Mouse (Mus musculus) thymus, postnatal 10 days (tissue): ENCODE data around the gene Ehmt2.
"Not testable (repeated sequence)": the region's sequence is repeated elsewhere in the genome, so short reads cannot be mapped to it uniquely, and the experiment has no call there.

Experiments
- DNase-seq, 2 experiments: peaks; one replicate each; pipeline ENCODE4 v3.0.0; 2021; ENCODE audit warnings: low spot score in 2 of 2

Ehmt2 gene

DNA sequence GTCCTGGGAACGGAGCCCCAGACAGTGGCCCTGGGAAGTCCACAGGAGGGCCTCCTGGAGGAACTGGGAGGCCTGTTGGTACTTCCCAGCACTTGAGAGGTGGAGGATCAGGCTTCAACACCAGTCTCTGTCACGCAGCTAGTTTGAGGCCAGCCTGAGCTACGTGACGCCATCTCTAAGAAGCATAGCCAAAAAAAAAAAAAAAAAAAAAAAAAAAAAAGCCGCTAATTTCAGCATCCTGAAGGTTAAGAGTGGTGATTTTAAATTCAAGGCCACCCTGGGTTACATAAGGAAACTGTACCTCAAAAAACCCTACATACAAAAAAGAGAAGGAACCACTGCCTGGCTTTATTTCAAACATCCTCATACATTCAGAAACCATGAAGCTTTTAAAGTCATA lies 26.0 kb downstream of the Ehmt2 start:
- no peak for DNase-seq

DNA sequence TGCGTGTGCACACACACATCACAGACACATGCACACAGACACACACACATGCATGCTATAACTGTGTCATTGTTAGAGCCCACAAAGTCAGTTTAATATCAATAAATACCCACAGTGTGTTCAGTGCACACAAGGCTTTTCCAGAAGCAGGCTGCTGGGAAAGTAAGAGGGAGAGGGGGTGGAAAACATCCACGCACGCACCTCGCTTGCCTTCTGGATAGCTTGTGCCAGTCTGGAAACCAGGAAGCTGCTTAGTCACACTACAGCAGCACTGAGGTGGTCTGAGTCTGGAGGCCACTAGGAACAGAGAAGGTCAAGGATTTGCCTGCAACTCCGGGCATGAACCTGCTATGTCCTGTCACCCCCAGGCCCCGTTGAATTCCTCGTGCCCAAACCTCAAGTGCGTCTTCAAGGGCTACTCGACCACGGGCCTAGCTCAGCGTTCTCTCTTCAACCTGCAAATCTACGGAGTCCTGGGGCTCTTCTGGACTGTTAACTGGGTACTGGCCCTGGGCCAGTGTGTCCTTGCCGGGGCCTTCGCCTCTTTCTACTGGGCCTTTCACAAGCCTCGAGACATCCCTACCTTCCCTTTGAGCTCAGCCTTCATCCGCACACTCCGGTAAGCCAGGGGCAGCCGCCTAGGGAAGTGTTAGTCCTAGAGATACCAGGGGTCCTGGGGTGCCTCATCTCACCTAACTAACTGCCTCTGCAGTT lies 29.2 kb downstream of the Ehmt2 start:
- no peak for DNase-seq

DNA sequence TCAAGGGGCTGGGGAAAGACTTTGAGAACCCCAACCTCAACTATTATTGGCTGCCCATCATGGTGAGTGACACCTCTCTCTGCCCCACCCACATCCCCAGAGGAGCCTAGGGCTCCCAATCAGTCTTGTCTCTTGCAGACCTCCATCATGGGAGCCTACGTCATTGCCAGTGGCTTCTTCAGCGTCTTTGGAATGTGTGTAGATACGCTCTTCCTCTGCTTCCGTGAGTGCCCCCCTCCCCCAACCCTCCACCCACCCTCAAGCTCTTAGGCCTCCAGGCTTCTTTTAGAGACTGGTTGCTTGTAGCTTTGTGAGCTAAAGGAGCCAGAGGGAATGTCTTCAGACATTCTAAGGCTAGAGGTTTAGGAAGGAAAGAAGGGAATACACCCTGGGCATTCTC lies 30.6 kb downstream of the Ehmt2 start:
- DNase-seq, result no peak

DNA sequence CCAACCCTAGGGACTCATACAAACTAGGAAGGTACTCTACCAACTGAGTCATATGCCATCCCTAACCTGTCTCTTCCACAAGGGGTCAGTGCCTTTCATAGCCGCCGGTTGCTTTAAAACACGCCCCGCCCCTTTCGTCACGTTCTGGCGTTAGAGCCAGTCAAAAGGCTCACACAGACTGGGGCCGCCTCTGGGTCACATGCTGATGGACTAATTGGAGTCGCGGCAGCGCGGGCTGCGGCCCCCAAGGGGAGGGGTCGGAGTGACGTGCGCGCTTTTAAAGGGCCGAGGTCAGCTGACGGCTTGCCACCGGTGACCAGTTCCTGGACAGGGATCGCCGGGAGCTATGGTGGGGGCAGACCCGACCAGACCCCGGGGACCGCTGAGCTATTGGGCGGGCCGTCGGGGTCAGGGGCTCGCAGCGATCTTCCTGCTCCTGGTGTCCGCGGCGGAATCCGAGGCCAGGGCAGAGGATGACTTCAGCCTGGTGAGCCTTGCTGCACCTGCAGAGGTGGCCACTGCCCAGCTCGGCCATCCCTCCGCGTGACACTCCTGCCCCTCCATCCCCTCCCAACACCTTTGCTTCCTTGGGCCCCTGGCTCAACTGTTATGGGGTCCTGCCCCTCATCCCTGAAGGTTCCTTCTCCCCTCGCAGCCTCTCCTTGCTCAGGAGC lies 32.9 kb downstream of the Ehmt2 start, which contains the start of gene Neu1:
TSS of gene Neu1 (plus strand) at position 193 of the 674 bp plus-strand sequence.
- DNase-seq, result peak; percentile 91 to 93

DNA sequence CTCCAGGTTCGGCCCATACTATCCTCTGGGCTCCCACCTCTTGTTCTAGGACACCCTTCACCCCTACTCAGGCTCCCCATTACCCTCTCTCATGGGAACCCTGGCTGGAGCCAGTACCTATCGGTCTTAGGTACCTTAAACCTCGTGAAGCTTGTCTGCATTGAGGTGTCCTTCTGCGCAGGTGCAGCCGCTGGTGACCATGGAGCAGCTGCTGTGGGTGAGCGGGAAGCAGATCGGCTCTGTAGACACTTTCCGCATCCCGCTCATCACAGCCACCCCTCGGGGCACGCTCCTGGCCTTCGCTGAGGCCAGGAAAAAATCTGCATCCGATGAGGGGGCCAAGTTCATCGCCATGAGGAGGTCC lies 33.4 kb downstream of the Ehmt2 start:
- DNase-seq, result peak; percentile 35 to 50

DNA sequence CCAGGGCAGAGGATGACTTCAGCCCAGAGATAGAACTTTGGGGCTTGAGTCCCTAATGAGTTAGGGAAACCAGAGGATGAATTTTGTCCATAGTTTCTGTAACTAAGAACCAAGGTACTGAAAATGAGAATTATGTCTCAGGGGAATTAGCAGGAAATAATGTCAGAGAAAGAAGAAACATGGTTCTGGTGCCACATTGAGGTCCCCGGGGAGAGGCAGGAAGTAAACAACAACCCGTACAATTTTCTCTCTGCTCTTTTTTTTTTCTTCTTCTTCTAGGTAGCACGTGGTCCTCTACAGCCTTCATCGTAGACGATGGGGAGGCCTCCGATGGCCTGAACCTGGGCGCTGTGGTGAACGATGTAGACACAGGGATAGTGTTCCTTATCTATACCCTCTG lies 34.0 kb downstream of the Ehmt2 start:
- DNase-seq, result no peak

DNA sequence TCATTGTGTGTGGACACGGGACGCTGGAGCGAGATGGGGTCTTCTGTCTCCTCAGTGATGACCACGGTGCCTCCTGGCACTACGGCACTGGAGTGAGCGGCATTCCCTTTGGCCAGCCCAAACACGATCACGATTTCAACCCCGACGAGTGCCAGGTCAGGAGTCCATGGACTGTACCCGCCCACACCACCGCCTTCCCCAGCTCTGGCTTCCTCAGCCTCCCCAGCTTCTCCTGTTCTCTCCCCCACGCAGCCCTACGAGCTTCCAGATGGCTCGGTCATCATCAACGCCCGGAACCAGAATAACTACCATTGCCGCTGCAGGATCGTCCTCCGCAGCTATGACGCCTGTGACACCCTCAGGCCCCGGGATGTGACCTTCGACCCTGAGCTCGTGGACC lies 35.8 kb downstream of the Ehmt2 start:
- DNase-seq, result no peak

DNA sequence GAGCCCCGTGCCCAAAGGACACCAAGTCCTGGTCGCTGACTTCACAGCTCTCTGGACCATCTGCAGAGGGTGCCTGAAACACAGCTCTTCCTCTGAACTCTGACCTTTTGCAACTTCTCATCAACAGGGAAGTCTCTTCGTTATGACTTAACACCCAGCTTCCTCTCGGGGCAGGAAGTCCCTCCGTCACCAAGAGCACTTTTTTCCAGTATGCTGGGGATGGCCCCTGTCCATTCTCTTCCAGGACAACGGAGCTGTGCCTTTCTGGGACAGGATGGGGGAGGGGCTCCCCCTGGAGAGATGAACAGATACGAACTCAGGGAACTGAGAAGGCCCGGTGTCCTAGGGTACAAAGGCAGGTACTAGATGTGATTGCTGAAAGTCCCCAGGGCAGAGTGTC lies 36.6 kb downstream of the Ehmt2 start:
- no peak for DNase-seq

DNA sequence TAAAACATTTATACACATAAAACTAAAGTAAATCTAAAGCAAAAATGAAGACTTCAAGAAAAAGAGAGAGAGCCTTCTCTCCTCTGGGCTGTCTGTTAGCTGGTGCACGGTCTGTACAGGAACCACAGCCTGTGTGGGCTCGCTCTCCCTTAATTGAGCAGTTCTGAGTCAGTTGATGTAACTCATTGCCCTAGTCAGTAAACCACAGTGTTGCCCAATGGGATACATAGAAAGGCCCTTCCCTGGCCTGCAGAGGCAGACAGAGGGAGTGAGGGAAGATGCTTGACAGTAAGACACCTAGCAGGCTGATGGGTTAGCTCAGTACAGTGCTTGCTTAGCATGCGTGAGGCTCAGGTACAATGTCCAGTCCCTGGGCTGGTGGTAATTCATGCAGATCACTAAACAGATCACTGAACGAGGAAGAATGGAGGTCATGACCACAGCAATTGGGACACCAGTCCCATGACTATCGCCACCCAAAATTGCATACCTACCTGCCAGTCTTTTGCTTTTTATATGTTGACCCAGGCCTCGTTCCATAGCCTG lies 39.8 kb downstream of the Ehmt2 start:
- no peak for DNase-seq

DNA sequence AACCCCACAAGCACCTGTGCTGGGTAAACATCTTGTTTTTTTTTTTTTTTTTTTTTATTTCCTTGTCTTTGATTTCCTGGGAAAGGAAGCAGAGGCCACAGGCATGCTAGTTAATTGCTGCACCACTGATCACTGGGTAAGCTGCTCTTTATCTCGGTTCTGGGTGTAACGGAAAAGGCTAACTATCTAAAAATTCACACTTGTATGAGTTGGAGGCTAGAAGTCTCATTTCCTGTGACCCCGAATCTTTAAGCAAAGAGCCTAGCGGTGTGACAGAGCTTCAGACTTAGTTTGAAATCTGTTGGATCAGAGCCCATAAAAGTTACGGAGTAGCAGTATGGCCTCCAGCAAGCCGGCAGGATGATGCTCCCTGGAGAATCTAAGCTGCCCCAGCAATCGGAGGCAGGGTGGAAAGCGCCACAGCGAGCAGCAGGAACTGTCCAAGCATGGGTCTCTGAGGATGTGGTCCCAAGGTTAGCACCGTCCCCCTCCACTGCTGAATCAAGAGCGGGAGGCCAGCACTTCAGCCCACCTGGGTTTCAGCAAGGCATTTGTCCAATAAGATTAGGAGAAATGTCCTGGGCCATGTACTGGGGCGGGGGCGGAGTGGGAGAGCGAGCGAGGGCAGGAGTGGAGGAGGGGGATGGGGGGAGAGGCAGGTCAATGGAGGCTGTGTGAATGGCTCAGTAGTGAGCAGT lies 43.2 kb downstream of the Ehmt2 start:
- DNase-seq, result no peak

DNA sequence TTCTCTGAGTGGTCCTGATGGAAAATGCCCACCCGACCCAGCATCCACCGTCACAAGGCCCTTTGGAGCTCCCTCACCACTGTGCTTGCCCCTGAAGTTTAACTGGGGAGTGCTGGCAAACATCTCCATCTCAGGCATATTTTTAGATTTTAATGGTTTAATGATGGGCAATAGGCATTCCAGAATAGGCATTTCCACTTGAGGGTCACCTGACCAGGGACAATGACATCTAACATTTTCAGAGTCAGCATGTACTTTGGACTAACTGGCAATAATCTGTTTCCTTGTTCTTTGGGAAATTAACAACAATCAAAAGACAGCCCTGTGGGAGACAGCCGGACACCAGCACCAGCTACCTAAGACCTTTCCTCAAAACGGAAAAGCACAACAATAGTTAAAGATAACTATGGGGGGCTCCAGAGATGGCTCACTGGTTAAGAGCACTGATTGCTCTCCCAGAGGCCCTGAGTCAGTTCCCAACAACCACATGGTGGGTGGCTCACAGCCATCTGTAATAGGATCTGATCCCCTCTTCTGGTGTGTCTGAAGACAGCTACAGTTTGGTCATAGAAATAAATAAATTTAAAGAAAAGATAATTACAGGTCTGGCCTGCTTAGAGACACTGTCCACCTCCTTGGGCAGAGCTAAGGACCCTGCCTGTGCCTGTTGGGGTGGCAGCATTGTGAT lies 45.0 kb downstream of the Ehmt2 start:
- no peak for DNase-seq

DNA sequence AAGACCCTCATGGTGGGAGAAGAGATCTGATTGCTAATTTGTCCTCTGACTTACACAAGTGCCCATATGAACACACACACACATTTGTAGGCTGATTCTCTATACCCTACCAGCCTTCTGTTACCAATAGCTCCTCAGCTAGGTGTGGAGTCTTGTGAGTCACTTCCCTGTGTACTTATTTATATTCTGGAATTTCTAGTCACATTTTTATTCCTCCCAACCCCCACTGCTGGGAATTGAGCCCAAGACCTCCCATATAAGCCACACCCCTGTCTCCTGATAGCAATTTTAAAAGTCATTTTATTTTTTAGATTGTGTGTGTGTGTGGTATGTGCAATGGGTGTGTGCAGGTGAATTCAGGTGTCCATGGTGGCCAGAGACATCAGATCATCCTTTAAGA lies 46.1 kb downstream of the Ehmt2 start:
- DNase-seq, result no peak

DNA sequence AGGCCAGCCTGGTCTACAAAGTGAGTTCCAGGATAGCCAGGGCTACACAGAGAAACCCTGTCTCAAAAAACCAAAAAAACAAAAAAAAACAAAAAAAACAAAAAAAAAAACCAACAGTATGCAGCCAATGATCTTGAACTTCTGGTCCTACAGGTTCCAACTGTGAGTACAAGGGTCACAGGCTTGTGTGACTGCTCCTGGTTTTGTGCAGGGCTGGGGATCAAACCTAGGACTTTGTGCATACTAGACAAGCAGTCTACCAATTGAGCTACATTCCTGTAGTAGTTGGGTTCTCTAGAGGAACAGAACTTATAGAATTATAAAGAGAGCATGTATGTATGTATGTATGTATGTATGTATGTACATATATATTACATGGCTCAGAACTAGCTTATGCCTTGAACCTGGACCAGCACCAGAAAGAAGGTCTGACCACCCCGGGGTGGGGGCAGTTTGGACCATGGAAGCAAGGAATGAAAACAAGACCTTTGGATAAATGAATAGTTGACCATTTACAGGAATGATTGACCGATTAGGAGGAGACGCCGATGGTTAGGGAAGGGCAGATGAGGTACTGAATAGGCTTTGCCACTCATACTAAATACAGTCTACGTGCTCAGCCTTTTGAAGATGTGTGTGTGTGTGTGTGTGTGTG lies 48.3 kb downstream of the Ehmt2 start:
- DNase-seq, result no peak

DNA sequence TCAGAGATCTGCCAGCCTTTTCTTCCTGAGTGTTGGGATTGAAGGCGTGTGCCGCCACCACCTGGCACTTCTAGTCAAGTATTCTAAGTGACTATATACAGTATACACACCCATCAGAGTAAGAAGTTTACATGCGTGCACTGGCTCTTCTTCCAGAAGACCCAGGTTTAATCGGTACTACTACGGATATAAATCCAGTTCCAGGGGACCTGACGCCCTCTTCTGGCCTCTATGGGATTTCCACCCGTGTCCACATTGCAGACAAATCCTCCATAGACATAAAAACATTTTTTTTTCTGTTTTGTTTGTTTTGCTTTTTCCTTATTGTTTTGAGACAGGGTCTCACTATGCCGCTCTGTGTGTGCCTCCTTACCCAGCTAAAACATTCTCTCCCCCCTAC lies 49.3 kb downstream of the Ehmt2 start:
- DNase-seq, result no peak

DNA sequence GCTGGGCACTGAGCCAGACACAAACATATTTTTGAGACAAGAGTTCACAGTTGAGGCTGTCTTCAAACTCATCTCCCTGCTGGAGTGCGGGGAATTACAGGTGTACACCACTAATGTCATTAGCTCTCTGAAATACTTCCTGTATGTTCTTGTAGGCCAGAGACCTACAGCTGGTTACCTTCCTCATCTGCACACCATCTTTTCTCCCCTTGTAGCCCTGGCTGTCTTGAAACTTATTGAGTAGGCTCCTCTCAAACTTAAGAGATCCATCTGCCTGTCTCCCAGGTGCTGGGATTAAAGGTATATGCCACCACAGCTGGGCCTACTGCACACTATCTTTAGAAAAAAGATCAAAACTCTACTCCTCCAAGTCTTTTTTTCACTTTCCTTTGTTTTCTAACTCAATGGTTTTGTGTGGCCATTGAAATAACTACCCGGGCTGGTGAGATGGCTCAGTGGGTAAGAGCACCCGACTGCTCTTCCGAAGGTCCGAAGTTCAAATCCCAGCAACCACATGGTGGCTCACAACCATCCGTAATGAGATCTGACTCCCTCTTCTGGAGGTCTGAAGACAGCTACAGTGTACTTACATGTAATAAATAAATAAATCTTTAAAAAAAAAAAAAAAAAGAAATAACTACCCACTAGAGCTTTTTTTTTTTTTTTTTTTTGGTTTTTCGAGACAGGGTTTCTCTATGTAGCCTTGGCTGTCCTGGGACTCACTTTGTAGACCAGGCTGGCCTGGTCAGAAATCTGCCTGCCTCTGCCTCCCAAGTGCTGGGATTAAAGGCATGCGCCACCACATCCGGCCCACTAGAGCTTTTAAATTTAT lies 50.7 kb downstream of the Ehmt2 start:
- not testable (repeated sequence) for DNase-seq

DNA sequence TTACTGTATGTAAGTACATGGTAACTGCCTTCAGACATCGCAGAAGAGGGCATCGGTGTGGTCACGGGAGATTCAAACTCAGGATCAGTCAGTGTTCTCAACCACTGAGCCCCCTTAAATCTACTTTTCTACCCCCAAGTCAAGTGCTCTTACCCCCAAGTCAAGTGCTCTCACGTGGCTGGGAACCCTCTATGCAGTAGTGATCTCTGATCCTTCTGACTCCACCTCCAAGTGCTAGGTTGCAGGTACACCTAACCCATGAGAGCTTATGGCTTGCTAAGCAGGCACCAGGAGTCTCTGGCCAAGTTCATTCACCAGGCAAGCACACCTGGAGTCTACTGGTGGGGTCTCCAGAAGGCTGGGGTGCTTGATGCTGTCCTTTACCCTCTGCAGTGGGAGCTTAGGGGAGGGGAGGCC lies 51.3 kb downstream of the Ehmt2 start:
- no peak for DNase-seq

DNA sequence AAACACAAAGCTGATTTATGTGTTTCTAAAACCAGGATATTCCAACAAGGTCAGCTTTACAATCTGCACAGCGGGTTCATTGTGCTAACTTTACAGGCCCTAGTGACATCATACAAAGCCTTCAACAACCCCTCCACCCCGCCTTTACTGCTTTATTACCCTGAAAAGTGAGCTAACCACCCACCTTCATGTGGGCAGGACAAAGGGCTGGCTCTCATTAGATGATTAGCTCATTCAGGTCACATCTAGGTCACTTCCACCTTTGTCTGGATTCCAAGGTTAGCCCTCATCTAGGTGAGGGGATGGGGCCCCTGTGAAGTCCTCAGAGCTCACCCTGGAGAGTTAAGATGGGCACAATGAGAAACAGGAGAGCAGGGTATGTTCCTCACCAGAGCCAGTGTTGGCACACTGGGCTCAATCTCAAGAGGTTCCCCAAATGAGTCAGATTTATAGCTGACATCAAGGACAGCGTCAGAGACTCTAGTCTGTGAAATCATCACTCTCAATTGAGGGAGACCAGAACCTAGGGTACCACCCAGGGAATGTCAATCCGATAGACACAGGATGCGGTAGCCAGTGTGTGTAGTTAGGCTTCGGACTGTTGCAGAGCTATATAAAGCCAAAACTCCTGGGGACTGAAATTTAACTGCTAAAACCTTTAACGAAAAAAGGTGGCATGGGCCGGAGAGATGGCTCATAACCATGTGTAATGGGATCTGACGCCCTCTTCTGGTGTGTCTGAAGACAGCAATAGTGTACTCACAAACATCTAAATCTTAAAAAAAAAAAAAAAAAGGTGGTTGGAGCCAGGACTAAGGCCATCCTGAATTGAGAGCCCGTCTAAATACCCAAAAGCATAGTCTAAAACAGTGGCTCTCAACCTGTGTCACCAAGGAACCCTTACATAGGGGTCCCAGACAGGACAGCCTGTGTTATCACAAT lies 52.5 kb downstream of the Ehmt2 start:
- no peak for DNase-seq

DNA sequence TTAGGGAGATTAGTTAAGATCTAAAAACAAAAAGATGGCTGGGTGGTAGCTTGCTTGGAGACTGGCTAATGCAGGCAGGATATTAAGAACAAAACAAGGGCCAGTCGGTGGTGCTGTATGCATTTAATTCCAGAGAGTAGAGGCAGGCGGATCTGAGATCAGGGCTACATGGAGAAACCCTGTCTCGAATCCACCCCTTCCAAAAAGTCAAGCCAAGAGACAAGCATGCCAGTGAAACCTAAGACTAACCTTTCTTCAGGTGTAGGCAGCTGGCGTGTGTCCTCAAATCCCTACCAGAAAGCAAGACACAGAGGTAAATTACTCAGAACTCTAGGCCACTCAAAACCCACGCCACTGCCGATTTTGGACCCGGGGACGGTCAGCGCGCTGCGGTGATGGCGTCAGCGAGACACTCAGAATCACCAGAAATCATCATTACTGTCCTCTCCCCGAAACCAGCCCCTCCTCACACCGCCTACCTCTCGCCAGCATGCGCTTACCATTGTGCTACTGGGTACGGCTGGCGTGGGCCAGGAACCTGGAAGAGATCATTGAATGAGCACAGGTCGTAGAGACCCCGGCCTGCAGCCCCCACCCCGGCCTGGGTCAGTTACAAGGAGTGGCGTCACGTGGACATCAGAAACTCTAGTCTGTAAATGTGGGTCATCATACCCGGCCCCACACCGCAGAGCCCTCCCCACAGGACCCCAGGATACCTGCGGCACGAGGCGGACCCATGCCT lies 53.5 kb downstream of the Ehmt2 start:
- no peak for DNase-seq
